Mouse (Mus musculus): ENCODE results near the gene Flnb.

The Flnb gene

DNA sequence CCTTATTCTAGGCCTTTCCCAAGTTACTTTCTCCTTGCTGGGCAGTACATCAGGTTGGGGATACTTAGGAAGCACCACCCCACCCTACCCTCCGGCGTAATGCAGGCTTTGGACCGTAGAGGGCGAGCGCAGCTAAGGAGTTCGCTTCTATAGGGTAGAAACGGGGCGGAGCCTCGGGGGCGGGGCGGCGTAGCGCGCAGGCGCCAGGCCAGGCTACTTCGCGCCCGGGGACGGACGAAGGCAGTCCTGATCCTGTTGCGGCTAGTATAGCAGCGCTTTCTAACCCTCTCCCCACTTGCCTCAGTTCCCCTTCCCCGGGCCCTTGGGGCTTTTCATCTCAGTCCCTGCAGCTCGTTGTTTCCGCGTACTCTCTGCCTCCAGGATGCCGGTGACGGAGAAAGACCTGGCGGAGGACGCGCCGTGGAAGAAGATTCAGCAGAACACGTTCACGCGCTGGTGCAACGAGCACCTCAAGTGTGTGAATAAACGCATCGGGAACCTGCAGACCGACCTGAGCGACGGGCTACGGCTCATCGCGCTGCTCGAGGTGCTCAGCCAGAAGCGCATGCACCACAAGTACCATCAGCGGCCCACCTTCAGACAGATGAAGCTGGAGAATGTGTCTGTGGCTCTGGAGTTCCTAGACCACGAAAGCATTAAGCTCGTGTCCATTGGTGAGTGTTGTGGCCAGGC is at the start of gene Flnb:
TSS of gene Flnb (plus strand) at position 188 of the 693 bp plus-strand sequence.
- DNase-seq (ENCODE audit: low read depth, low spot score), result peak; percentile 97

DNA sequence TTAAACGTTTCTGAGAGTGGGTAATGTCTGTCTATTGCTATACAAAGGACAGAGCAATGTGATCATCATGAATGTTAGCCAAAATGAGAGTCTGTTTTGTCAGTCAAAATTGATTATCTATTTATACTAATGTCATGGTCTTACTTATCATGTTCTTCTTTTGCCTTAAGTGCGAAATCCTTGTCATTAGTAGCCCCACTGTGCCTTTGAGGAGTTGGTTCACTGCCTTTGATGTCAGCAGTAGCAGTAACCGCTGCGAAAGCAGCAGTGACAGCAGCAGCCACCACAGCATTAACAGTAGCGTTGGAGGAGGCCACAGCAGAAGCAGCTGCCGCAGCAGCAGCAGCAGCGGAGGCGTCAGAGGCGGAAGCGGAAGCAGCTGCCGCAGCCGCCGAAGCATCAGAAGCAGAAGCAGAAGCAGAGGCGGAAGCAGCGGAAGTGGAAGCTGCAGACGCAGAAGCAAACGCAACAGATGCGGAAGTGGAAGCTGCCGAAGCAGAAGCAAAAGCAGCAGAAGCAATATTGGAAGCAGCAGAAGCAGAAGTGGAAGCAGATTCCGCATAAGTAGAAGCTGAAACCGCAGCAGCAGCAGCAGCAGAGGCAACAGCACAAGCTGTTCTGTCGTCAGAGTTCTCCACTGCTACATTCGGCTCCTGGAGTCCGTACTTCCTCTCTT is 43.9 kb upstream of the Flnb start:
- DNase-seq (ENCODE audit: low read depth, low spot score), result no peak

DNA sequence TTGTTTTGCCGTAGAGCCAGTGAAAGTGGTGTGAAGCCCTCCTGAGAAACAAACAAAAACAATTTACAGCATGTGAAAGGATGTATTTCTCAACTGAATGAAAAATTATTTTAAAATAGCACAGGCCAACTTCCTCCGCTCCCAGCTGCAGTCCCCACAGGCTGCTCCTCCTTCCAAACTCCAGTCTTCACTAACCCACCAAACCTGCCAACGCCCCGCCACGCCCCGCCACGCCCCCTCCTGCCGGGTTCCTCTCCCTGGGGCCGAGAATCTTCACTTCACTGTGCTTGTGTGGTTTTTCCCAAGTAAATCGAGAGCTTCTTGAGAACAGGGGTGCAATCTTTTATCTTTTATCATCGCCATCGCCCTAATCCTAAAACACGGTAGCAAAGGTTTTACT is 31.7 kb upstream of the Flnb start:
- no peak for DNase-seq (ENCODE audit: low read depth, low spot score)

DNA sequence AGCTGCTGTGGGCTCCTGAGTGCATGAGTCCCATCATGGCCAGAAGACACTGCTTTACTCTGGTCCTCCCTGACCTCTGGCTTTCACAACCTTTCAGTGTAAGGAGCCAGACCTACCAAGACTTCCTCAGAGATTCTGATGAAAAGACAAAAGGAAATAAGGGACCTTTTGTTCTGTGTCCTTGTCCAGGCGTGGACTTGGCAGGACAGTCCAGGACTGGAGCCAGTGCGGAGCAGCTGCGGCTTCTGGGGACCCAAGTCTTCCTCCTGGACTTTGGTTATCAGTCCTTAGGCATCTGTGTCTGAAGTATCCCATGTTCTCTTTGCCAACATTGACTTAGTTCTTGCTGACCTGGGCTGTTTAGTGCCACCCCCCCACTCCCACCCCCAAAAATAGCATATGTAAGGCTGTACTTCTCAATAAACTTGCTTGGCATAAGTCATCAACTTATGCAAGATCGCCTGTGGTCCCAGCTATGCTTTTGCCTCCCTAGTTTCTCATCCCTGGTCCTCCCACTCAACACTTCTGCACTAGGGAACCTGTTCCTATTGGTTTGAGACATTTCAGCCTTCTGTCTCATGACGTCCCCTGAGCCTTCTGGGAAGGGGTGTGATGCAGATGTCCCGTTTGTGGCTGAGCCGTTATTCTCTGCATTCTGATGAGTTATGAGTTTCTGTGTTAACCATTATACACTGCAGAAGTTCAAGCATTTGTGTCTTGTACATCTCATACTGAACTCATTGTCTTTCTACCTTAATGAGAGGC is 28.3 kb upstream of the Flnb start:
- DNase-seq (ENCODE audit: low read depth, low spot score), result no peak

DNA sequence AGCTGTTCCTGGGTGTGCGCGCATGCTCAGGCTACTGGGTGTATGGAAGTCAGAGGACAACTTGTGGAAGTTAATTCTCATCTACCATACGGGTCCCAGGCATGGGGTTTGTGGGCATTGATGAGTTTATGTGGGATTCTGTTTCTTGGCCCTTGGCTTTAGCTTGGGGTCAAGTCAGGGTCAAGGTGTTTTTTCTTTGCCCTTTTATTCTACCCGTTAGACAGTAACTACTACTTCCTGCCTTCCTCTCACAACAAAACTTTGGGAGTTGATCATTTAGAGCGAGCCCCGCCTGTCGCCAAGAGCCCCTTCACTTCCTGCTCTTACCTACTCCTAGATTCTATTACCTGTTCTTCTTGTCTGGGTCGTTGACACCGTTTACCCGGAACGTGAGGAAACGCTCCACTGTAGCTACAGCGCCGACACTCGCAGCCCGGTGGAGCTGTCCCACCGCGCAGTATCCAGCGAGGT is 26.7 kb upstream of the Flnb start:
- DNase-seq (ENCODE audit: low read depth, low spot score), result peak; percentile 72

DNA sequence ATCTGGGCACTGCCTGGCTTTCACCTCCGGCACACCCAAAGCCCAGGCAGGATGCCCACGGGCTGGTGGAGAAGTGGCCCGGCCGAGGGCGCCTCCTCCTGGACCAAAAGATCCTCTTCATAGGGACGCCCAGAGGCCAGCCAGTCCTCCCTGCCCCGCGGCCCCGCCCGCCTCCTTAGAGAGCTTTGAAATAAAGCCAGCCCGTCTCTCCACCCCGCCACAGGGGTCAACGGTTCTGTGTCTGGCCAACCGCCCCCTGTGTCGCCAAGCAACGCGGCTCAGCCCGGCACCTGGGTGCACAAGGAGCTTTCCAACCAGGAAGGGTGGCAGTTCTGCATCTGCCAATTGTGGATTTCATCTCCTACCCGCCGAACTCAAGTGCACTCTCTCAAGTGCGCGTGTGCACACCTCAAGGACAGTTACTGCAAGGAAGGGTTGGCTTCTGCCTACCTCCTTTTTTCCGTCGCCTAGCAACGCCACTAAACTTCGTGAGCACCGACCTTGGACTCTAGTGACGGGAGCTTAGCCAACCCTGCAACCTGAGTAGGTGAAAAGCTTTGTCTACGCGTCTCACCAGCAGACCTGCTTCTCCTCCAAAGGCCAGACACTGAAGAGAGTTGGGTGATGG is 26.1 kb upstream of the Flnb start, which contains the start of gene Gm26661:
TSS of gene Gm26661 (plus strand) at position 56 of the 628 bp plus-strand sequence.
- peak; percentile 96 for DNase-seq (ENCODE audit: low read depth, low spot score)

DNA sequence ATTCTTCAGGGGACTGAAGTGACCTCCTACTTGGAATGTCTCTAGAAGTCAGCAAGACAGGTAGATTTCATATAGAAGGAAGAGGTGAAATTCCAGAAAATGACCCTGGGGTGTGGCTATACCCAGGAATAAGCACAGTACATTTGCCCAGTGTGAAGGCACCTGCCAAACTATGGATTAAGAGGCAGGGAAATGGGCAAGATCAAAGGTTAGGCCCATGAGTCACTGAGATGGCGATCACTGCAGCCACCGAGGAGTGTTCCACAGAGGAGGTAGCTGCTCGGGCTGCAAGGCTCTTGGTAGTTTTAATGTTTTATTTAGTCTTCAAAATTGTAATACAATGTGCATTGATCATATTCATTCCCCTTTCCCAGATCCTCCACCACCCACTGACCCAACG is 21.8 kb upstream of the Flnb start:
- DNase-seq (ENCODE audit: low read depth, low spot score), result no peak

DNA sequence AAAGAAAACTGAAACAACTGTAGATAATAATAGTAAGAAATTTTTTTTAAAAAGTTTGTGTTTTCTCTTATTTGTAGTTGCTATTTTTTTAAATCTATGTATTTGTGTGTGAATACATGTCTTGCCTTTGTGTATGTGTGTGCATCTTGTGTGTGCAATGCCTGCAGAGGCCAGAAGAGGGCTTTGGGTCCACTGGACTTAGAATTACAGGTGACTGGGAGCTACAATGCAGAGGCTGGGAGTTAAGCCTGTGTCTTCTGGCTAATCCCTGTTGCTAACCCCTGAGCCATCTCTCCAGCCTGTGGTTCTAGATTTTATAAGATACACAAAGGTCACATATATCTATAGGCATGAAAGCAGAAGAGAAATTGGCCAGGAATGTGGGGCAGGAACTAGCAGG is 17.1 kb upstream of the Flnb start:
- DNase-seq (ENCODE audit: low read depth, low spot score), result peak; percentile 59

DNA sequence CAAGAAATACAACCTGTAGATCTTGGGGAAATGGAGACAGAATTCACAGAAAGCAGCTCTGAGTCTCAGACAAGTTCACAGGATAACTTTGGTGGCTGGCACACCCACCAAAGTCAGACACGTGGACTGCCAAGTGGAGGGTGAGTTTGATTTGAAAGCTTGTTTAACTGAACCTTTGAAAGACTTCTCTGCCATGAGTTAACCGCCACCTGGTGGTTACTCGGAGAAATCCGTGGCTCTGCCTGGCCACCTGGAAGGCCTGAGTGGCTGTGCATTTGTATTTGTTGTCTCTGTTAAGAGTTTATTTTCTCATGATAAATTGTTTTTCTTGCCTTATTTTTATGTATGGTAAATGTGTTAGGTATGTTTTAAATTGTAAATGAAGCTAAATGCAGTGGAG is 15.9 kb upstream of the Flnb start:
- DNase-seq (ENCODE audit: low read depth, low spot score), result peak; percentile 76

DNA sequence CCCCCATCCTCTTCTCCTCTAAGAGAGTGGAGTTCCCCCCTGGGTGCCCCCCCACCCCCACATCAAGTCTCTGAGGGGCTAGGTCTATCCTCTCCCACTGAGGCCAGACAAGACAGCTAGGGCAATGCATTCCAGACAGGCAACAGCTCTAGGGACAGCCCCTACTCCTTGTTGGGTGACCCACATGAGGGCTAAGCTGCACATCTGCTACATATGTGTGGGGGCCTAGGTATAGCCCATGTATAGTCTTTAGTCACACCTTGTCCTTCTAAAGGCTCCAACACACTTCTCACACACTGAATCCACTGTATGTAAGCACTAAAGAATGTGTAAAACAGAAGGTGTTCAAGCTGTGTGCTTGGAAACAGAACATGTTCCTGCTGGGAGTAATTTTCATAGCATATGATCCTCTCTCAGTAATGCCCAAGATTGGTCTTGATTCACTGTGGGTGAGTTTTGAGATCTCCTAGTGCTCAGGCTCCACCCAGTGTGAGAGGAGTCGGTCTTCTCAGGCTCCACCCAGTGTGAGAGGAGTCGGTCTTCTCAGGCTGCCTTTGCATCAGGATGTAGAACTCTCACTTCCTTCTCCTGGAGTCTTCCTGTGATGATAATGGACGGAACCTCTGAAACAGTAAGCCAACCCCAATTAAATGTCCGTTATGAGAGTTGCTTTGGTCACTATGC is 13.7 kb upstream of the Flnb start:
- peak; percentile 58 for DNase-seq (ENCODE audit: low read depth, low spot score)

DNA sequence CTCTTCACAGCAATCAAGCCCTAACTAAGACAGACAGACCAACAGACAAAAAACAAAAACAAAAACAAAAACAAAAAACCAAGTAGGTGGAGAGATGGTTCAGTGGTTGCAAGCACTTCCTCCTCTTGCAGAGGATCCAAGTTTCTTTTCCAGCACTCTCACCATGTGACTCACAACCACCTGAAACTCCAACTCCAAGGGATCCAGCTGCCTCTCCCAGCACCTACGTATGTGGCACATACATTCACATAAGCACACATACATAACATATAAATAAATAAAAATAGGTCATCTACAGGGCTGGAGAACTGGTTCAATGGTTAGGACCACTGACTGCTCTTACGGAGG is 13.2 kb upstream of the Flnb start:
- no peak for DNase-seq (ENCODE audit: low read depth, low spot score)

DNA sequence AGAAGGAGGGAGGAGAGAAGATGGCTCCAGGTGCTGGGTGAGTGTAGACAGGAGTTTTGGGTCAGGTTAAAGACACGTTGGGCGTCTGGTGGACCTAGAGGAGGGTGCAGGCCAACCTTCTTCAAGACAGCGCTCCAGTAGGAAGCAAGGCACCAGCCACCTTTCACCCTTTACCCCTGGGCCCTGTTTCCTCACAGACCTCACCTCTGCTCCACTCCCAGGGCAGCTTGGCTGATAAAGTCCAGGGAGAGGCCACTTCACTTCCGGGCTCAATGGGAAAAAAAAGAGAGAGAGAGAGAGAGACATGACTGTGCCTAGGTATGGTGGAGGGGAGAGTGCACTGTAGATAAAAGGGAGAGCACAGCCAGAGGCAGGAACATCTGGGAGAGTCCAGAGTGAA is 10.0 kb upstream of the Flnb start:
- peak; percentile 25 for DNase-seq (ENCODE audit: low read depth, low spot score)

DNA sequence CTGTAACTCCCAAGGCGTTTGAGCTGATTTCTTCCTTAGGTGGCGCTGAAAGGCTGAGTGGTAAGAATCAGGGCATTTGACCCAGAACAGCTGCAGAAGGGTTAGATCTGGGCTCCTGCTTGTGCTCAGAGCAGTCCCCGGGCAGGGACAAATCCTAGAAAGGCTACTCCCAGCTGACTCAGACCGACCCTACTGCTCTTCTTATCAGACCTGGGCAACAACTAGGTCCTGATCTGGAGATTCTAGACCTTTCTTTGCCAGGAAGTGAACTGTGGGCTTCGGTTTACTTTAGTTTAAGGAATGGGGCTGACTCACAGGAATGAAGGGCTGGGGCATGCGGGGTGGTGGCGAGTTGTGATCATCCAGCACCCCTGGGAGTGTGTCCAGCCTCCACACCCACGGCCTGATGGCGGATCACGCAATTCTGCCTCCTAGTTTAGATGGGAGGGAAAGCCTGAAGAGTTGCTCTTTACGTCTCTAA is 9.2 kb upstream of the Flnb start:
- peak; percentile 48 for DNase-seq (ENCODE audit: low read depth, low spot score)

DNA sequence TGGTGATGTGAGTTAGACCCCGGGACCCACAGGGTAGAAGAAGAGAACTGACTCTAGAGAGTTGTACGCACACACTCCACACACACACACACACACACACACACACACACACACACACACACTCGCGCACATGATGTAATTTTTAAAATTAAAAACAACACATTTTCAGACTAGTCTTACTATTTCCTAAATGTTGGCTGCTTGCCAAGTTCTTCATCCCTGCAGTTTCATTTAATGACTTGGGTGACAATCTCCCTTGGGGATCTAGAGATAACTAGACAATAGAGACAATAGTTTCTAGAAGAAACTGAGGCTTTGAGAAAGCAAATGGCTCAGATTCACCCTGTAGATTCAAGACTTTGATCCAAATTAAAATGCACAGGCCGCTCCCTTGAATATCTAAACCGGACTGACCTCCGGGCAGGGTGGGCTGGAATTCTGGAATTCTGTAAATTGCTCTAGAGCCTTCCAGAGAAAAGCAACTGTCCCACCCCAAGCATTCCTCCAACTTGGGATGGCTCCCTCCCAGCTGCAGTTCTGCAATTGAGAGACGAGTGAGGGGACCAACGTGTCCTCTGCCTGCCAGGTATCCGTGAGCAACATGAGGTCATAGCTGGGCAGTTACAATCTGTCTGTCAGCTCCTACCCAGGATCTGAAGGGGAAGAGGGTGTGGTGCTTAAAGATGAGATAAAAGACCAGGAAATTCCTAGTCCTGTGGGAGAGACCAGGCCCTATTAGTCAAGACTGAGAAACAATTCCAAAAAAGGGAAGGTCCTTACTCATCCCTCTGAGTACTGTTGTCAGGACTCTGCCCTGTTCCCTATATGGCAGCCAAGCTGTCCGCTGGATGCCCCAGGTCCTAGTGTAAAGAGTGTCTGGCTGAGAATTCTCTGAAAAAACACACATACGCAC is 8.5 kb upstream of the Flnb start:
- peak; percentile 87 for DNase-seq (ENCODE audit: low read depth, low spot score)

DNA sequence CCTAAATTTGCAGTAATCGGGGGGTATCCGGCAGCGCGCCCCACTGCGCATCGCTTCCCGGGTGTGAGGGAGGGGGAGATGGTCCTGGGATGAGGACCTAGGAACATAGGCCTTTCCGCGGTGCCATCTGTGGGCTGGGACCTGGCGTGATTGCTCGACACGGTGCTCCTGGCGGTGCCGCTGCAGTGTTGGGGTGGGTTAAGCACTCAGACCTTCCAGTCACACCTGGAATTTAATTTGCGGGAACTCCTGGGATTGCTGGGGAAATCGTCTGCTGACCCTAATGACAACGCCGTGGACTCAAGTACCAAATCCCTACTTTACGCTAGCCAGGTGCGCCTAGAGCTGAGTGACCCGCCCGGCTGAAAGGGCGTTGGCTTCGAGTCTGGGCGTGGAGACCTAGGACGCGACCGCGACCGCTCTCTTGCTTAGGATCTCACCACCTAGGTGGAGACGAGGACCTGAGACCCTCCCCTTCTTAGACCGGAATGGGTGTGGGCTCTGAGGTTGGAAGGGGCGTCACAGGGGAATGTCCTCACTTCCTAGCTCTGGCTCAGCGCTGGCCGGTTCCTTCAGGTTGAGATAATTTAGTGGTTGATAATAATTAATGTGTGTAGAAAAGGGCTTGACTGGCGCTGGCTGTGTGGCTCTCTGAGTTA is 835 bp downstream of the Flnb start:
- peak; percentile 69 for DNase-seq (ENCODE audit: low read depth, low spot score)

DNA sequence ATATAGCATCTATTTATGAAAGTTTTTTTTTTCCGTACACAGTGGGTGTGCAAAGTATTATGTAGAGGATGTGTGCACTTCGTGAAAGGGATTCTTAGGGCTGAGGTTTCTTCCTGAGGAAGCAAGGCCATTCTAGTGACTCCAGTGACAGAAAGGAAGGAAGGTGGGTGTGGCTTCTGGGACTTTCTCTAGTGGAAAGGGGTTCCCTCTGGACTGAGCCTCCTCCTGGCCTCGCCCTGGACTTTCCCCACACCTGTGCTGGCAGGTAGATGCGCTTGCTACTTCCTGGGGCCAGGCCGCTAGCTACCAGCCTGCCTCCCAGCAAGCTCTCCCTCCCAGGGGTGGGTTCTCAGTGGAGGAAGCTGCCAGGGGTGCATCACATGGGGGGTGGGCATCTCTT is 1.7 kb downstream of the Flnb start:
- no peak for DNase-seq (ENCODE audit: low read depth, low spot score)

DNA sequence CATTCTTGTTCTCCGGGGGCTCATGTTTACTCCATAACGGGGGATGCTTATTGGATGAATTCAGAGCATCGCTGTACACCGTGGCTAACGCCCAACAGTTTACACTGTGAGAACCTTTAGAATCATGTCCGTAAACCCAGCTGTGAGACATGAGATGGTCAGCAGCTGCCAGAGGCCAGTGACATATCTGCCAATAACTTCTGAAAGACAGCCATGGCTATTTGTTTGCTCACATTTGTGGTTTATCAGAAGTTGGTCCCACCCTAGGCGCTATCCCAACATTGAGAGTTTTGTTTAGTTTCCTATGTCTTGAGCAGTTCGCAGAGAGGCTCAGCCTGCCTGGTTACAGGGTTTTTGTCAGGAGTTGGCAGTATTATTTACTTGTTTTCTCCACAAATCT is 3.6 kb downstream of the Flnb start:
- no peak for DNase-seq (ENCODE audit: low read depth, low spot score)

DNA sequence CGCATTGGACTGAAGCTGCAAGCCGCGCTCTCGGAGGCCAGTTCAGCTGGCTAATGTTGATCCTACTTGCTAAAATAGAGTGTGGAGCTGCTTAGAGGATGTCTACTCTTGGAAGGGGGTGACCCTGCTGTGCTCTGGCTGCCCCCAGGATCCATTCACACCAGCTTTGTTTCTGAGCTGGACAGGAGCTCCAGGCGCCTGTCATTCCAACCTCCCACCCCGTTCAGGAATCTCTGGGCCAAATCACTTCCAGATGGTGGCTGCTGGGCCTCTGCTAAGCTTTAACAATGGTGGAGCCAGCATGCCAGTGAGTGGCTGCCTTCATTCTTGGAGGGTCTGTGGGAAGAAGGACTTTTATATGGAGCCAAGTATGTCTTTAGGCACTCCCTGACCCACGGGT is 4.9 kb downstream of the Flnb start:
- DNase-seq (ENCODE audit: low read depth, low spot score), result no peak

DNA sequence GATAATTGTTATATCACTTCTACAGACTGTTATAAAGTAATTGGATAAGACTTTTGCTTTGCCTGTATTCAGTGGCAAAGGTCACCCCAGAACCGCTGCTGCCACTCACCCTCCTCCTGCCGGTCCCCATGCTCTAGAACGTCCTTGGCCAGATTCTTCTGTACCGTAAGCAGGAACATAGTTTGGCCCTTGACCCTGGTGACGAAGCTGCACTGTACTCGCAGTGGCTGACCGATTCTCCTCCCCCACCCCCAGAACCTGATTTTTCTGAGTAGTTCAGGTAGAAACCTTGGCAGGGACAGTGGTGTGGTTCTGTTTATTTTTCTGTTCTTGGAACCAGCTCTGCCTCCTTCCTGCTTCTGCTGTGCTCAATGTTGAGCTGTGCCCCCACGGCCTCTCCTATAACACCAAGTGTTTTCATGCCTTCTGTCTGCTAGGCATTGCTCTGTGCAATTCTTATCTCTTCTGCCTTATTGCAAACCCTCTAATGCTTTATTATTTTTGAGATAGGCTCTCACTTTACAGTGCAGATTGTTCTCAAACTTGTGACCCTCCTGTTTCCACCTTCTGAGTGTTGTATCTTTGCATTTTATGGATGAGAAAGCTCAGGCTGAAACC is 7.0 kb downstream of the Flnb start:
- no peak for DNase-seq (ENCODE audit: low read depth, low spot score)

Measured in ES-CJ7 (cell line).